9 mouse cellular contexts compared by ENCODE assay signal in genomic region chr10:81190236-81190911, GRCm38 (mm10). TPM values are rescaled to one million over a fixed set of nuclear protein-coding genes. Genes with fewer than 3 reads are reported as not detected.
DNase-seq lines count a peak whose midpoint lies in the region; ATAC-seq and TF ChIP-seq lines count a peak whose summit lies in the region.
"Had no signal": no experiment of that assay in that cellular context is flagged by ENCODE, and none has a peak within 500 bp of the region (broad histone marks: within the 10 kb centered on the region; RNA-seq: fewer than 3 reads in every experiment).

No protein-coding gene starts in this region.

- 70% methylated on average over 31 of the region's 31 CpGs for WGBS in kidney, adult 2 months
- 69% methylated on average over 31 of the region's 31 CpGs for WGBS in kidney, embryonic 15.5 days
- WGBS in embryonic facial prominence, embryonic 11.5 days, result 69% methylated on average over 31 of the region's 31 CpGs
- WGBS in macrophage (ENCODE audit: missing documents), result 81% methylated on average over 31 of the region's 31 CpGs

- no peak for TF ChIP-seq POLR2A in kidney, adult 2 months (IDR thresholded peaks at IDR 0.05; ENCODE audit: low read depth, low read length)
- no peak for TF ChIP-seq POLR2A in MEL (IDR thresholded peaks at IDR 0.05; ENCODE audit: control insufficient read depth in 1 of 2, insufficient read depth in 1 of 2, low read depth in 1 of 2, low read length in 2 of 2, poor library complexity in 1 of 2)

- no peak overlapping the region for H3K4me3 ChIP-seq in kidney, adult 2 months (ENCODE audit: insufficient read depth, low read depth, low read length)
- no peak overlapping the region for H3K4me3 ChIP-seq in kidney, embryonic 15.5 days (replicated peaks)
- H3K4me3 ChIP-seq in MEL (ENCODE audit: control insufficient read depth in 1 of 2, insufficient read depth in 1 of 2, low read depth in 2 of 2, low read length in 2 of 2), result no peak overlapping the region
- H3K4me3 ChIP-seq in embryonic facial prominence, embryonic 11.5 days (ENCODE audit: low read depth, low read length), result no peak overlapping the region
- no peak overlapping the region for H3K4me3 ChIP-seq in macrophage (ENCODE audit: inconsistent target)
- H3K4me3 ChIP-seq: embryonic facial prominence, embryonic 12.5 days had no signal

- H3K36me3 ChIP-seq in kidney, adult 2 months (ENCODE audit: control insufficient read depth, insufficient read depth, low read length), result no peaks in the 10 kb centered on the region
- H3K36me3 ChIP-seq in kidney, embryonic 15.5 days, result peaks cover 48% of the 10 kb centered on the region
- H3K36me3 ChIP-seq in MEL (ENCODE audit: control insufficient read depth in 1 of 2, insufficient read depth in 2 of 2, low read length in 2 of 2) (no peaks in the 10 kb centered on the region), macrophage (ENCODE audit: inconsistent target) (peaks cover 22% of the 10 kb centered on the region; the same call in 1 of the 2 replicates)
- 0 out of 2 replicates have a peak, but pooled peaks cover 3% of the 10 kb centered on the region for H3K36me3 ChIP-seq in embryonic facial prominence, embryonic 11.5 days (replicated peaks; ENCODE audit: control insufficient read depth, insufficient read depth, low read depth, low read length)

- H3K27me3 ChIP-seq in kidney, adult 2 months (replicated peaks; ENCODE audit: control insufficient read depth, insufficient read depth, low read length), result no peaks in the 10 kb centered on the region
- peaks cover 23% of the 10 kb centered on the region for H3K27me3 ChIP-seq in kidney, embryonic 15.5 days
- H3K27me3 ChIP-seq in MEL (ENCODE audit: control insufficient read depth in 1 of 2, insufficient read depth in 2 of 2, low read length in 2 of 2), result no peaks in the 10 kb centered on the region
- peaks cover 13% of the 10 kb centered on the region for H3K27me3 ChIP-seq in embryonic facial prominence, embryonic 11.5 days (ENCODE audit: control insufficient read depth, insufficient read depth, low read length)

- H3K79me2 ChIP-seq in MEL (ENCODE audit: control insufficient read depth, insufficient read depth, low read length, poor library complexity), result peaks cover 3% of the 10 kb centered on the region; the same call in 1 of the 2 replicates
- H3K79me2 ChIP-seq in macrophage (ENCODE audit: inconsistent target), result peaks cover 22% of the 10 kb centered on the region; the same call in 1 of the 2 replicates

- no peak for ATAC-seq in kidney, embryonic 15.5 days (replicated peaks; ENCODE audit: low FRiP score)
- ATAC-seq in embryonic facial prominence, embryonic 11.5 days (replicated peaks; ENCODE audit: insufficient number of reproducible peaks, low FRiP score, low TSS enrichment, low read depth), result no peak

- H3K4me2 ChIP-seq in kidney, embryonic 15.5 days, result no peak overlapping the region
- H3K4me2 ChIP-seq in embryonic facial prominence, embryonic 11.5 days (ENCODE audit: low read depth, low read length), result no peak overlapping the region
- H3K4me2 ChIP-seq: embryonic facial prominence, embryonic 12.5 days had no signal

- H3K27ac ChIP-seq in kidney, adult 2 months (ENCODE audit: insufficient read depth, low read depth, low read length), result no peak overlapping the region
- H3K27ac ChIP-seq in kidney, embryonic 15.5 days, result no peak overlapping the region; the same call in 1 of the 2 replicates
- no peak overlapping the region for H3K27ac ChIP-seq in MEL (ENCODE audit: control insufficient read depth, low read depth, low read length)
- no peak overlapping the region for H3K27ac ChIP-seq in embryonic facial prominence, embryonic 11.5 days (replicated peaks; ENCODE audit: low read depth, low read length)
- H3K27ac ChIP-seq in macrophage, result peak overlapping the region; percentile 63
- H3K27ac ChIP-seq: embryonic facial prominence, embryonic 12.5 days had no signal

- no peak for TF ChIP-seq RAD21 in MEL (IDR thresholded peaks at IDR 0.05; ENCODE audit: low read depth, low read length)

- no peak for TF ChIP-seq EP300 in MEL (IDR thresholded peaks at IDR 0.05; ENCODE audit: low read depth in 1 of 2, low read length in 2 of 2)

- peaks cover 3% of the 10 kb centered on the region; the same call in 1 of the 2 replicates for H3K4me1 ChIP-seq in kidney, adult 2 months (ENCODE audit: control insufficient read depth, insufficient read depth, low read length)
- peaks cover 38% of the 10 kb centered on the region for H3K4me1 ChIP-seq in kidney, embryonic 15.5 days
- peaks cover 0 to 14% of the 10 kb centered on the region in 2 experiments; a peak in 2 of 4 replicates for H3K4me1 ChIP-seq in MEL (ENCODE audit: control insufficient read depth in 1 of 2, insufficient read depth in 2 of 2, low read length in 2 of 2)
- peaks cover 6% of the 10 kb centered on the region for H3K4me1 ChIP-seq in embryonic facial prominence, embryonic 11.5 days (ENCODE audit: control insufficient read depth, insufficient read depth, low read length)

- no peak overlapping the region for H3K9ac ChIP-seq in kidney, embryonic 15.5 days
- no peak overlapping the region for H3K9ac ChIP-seq in MEL (ENCODE audit: control insufficient read depth, low read depth, low read length, poor library complexity, severe bottlenecking)
- H3K9ac ChIP-seq in embryonic facial prominence, embryonic 11.5 days (replicated peaks; ENCODE audit: low read length), result no peak overlapping the region
- H3K9ac ChIP-seq: embryonic facial prominence, embryonic 12.5 days had no signal

- no peak for DNase-seq in kidney, adult 2 months
- peak; percentile 62 for DNase-seq in MEL (ENCODE audit: low read depth, low spot score)
- DNase-seq in embryonic facial prominence, embryonic 11.5 days (ENCODE audit: low spot score), result peak; percentile 36
- no peak for DNase-seq in left cerebral cortex, postnatal 14 days (ENCODE audit: low spot score in 2 of 2)
- DNase-seq in ovary, postnatal 10 days (ENCODE audit: low spot score), result no peak

- H3K9me3 ChIP-seq in kidney, embryonic 15.5 days (replicated peaks), result no peaks in the 10 kb centered on the region
- H3K9me3 ChIP-seq in MEL (replicated peaks; ENCODE audit: insufficient read depth, low read length), result no peaks in the 10 kb centered on the region
- H3K9me3 ChIP-seq in embryonic facial prominence, embryonic 11.5 days (replicated peaks; ENCODE audit: control insufficient read depth, low read length), result no peaks in the 10 kb centered on the region
- H3K9me3 ChIP-seq: embryonic facial prominence, embryonic 12.5 days had no signal

- intact Hi-C loops in left cerebral cortex, postnatal 14 days (cut with DNase I), result loop anchor here (10.0 kb wide), 1 partner anchor 254 kb away; no protein-coding TSS in a partner anchor

- peak; percentile 41; the same call in 1 of the 2 replicates for TF ChIP-seq CTCF in kidney, adult 2 months (conservative IDR thresholded peaks at IDR 0.05; ENCODE audit: insufficient read depth, insufficient read length, low read depth, low read length)
- TF ChIP-seq CTCF in MEL (IDR thresholded peaks at IDR 0.05 in 2 of 3, conservative IDR thresholded peaks at IDR 0.05 in 1 of 3; ENCODE audit: control insufficient read depth in 1 of 3, insufficient read depth in 1 of 3, low read depth in 2 of 3, low read length in 3 of 3, poor library complexity in 1 of 3, severe bottlenecking in 1 of 3), result peak; percentile 40 to 78 (median 65); a peak in 5 of 6 replicates

RNA-seq across cellular contexts. Expression of gene 4930442H23Rik, which starts 6.7 kb away (rescaled TPM):
- not detected in 2 replicates for polyA plus RNA-seq in kidney, adult 2 months (2012; rRNA removed)
- not detected in 2 replicates for polyA plus RNA-seq in kidney, embryonic 15.5 days (2015; fragmentation: Nextera tagmentation; extraction: Ambion mirVana)
- 0.13 and 0.31 TPM in 2 replicates for total RNA-seq in MEL (2012; rRNA removed)
- under 1 TPM in 1 of 2 experiments, not detected in 1; 0.42 TPM for polyA plus RNA-seq in MEL (2012; ENCODE audit: insufficient read depth in 1 of 2, insufficient read length in 2 of 2, low read depth in 1 of 2, low replicate concordance in 2 of 2, missing spikeins in 1 of 2)
- not detected in 2 replicates for polyA plus RNA-seq in embryonic facial prominence, embryonic 11.5 days (2014; fragmentation: Nextera tagmentation; extraction: Ambion mirVana)
- total RNA-seq in macrophage (2018; cell fraction: chromatin; rRNA removed), result not detected
- not detected for total RNA-seq in macrophage (2018; cell fraction: cytosol; rRNA removed)
- not detected for total RNA-seq in macrophage (2018; cell fraction: nucleus; rRNA removed)
- not detected in 3 replicates for polyA plus RNA-seq in macrophage (2018)
- total RNA-seq in left cerebral cortex, postnatal 14 days (2021), result not detected
- polyA plus RNA-seq: embryonic facial prominence, embryonic 12.5 days; limb, embryonic 14.5 days had no signal

RNA-seq across cellular contexts. Expression of gene Dapk3, which starts 7.6 kb away (rescaled TPM):
- polyA plus RNA-seq in kidney, adult 2 months (2012; rRNA removed), result 52.9 and 54.0 TPM in 2 replicates
- 41.0 and 47.9 TPM in 2 replicates for polyA plus RNA-seq in kidney, embryonic 15.5 days (2015; fragmentation: Nextera tagmentation; extraction: Ambion mirVana)
- 42.3 and 49.2 TPM in 2 replicates for total RNA-seq in MEL (2012; rRNA removed)
- polyA plus RNA-seq in MEL (2012; ENCODE audit: insufficient read depth in 1 of 2, insufficient read length in 2 of 2, low read depth in 1 of 2, low replicate concordance in 2 of 2, missing spikeins in 1 of 2) (10 to 100 TPM in 1 of 2 experiments, not detected in 1; 79.1 TPM), macrophage (2018) (41.2 to 57.0 TPM (median 43.5 TPM) in 3 replicates)
- 47.4 and 49.4 TPM in 2 replicates for polyA plus RNA-seq in embryonic facial prominence, embryonic 11.5 days (2014; fragmentation: Nextera tagmentation; extraction: Ambion mirVana)
- 10 to 100 TPM; 33.3 to 98.4 (median 63.9) TPM for total RNA-seq in macrophage (2018; cell fraction: chromatin; rRNA removed)
- total RNA-seq in macrophage (2018; cell fraction: cytosol; rRNA removed), result 10 to 100 TPM; 23.9 to 52.8 (median 37.5) TPM
- total RNA-seq in macrophage (2018; cell fraction: nucleus; rRNA removed), result 10 to 100 TPM; 25.6 to 59.4 (median 45.8) TPM
- 10 to 100 TPM; 72.2 to 73.3 TPM for total RNA-seq in left cerebral cortex, postnatal 14 days (2021)

RNA-seq across cellular contexts. Expression of gene Nmrk2, which starts 11.5 kb away (rescaled TPM):
- 0.97 TPM in 1 of 2 replicates, not detected in the other for polyA plus RNA-seq in kidney, adult 2 months (2012; rRNA removed)
- 0.18 TPM in 1 of 2 replicates, not detected in the other for polyA plus RNA-seq in kidney, embryonic 15.5 days (2015; fragmentation: Nextera tagmentation; extraction: Ambion mirVana)
- total RNA-seq in MEL (2012; rRNA removed), result not detected in 2 replicates
- polyA plus RNA-seq in MEL (2012; ENCODE audit: insufficient read depth in 1 of 2, insufficient read length in 2 of 2, low read depth in 1 of 2, low replicate concordance in 2 of 2, missing spikeins in 1 of 2) (not detected), macrophage (2018) (not detected in 3 replicates)
- not detected in 2 replicates for polyA plus RNA-seq in embryonic facial prominence, embryonic 11.5 days (2014; fragmentation: Nextera tagmentation; extraction: Ambion mirVana)
- not detected for total RNA-seq in macrophage (2018; cell fraction: chromatin; rRNA removed)
- total RNA-seq in macrophage (2018; cell fraction: cytosol; rRNA removed), result not detected
- total RNA-seq in macrophage (2018; cell fraction: nucleus; rRNA removed), result not detected
- under 1 TPM in 1 of 2 experiments, not detected in 1; 0.17 TPM for total RNA-seq in left cerebral cortex, postnatal 14 days (2021)

RNA-seq across cellular contexts. Expression of gene Eef2, which starts 13.9 kb away (rescaled TPM):
- polyA plus RNA-seq in kidney, adult 2 months (2012; rRNA removed), result 1,330 and 1,454 TPM in 2 replicates
- polyA plus RNA-seq in kidney, embryonic 15.5 days (2015; fragmentation: Nextera tagmentation; extraction: Ambion mirVana), result 563 and 597 TPM in 2 replicates
- 2,850 and 2,863 TPM in 2 replicates for total RNA-seq in MEL (2012; rRNA removed)
- polyA plus RNA-seq in MEL (2012; ENCODE audit: insufficient read depth in 1 of 2, insufficient read length in 2 of 2, low read depth in 1 of 2, low replicate concordance in 2 of 2, missing spikeins in 1 of 2) (1,000 to 10,000 TPM; 3,442 to 4,586 TPM), macrophage (2018) (749 to 1,081 TPM (median 1,012 TPM) in 3 replicates)
- 417 and 424 TPM in 2 replicates for polyA plus RNA-seq in embryonic facial prominence, embryonic 11.5 days (2014; fragmentation: Nextera tagmentation; extraction: Ambion mirVana)
- total RNA-seq in macrophage (2018; cell fraction: chromatin; rRNA removed), result 100 to 1,000 TPM; 161 to 373 (median 228) TPM
- 1,000 to 10,000 TPM in 11 of 26 experiments, 100 to 1,000 TPM in 15; 644 to 1,256 (median 896) TPM for total RNA-seq in macrophage (2018; cell fraction: cytosol; rRNA removed)
- total RNA-seq in macrophage (2018; cell fraction: nucleus; rRNA removed), result 100 to 1,000 TPM; 248 to 505 (median 331) TPM
- 100 to 1,000 TPM; 936 to 941 TPM for total RNA-seq in left cerebral cortex, postnatal 14 days (2021)

RNA-seq across cellular contexts. Expression of gene Pias4, which starts 22.7 kb away (rescaled TPM):
- polyA plus RNA-seq in kidney, adult 2 months (2012; rRNA removed), result 34.6 and 36.8 TPM in 2 replicates
- polyA plus RNA-seq in kidney, embryonic 15.5 days (2015; fragmentation: Nextera tagmentation; extraction: Ambion mirVana), result 48.6 and 51.2 TPM in 2 replicates
- total RNA-seq in MEL (2012; rRNA removed), result 19.5 and 21.0 TPM in 2 replicates
- polyA plus RNA-seq in MEL (2012; ENCODE audit: insufficient read depth in 1 of 2, insufficient read length in 2 of 2, low read depth in 1 of 2, low replicate concordance in 2 of 2, missing spikeins in 1 of 2) (10 to 100 TPM in 1 of 2 experiments, not detected in 1; 40.4 TPM), macrophage (2018) (19.6 to 22.5 TPM (median 21.5 TPM) in 3 replicates)
- polyA plus RNA-seq in embryonic facial prominence, embryonic 11.5 days (2014; fragmentation: Nextera tagmentation; extraction: Ambion mirVana), result 36.1 and 46.5 TPM in 2 replicates
- 100 to 1,000 TPM in 1 of 26 experiments, 10 to 100 TPM in 25; 30.3 to 113 (median 63.8) TPM for total RNA-seq in macrophage (2018; cell fraction: chromatin; rRNA removed)
- total RNA-seq in macrophage (2018; cell fraction: cytosol; rRNA removed), result 10 to 100 TPM; 18.8 to 27.9 (median 23.9) TPM
- 10 to 100 TPM; 29.0 to 59.1 (median 42.5) TPM for total RNA-seq in macrophage (2018; cell fraction: nucleus; rRNA removed)
- 10 to 100 TPM; 23.7 to 29.9 TPM for total RNA-seq in left cerebral cortex, postnatal 14 days (2021)

Comparison
In these comparisons a context has a peak if more than half of its experiments do, and no peak if none do; other contexts are left out.
1. DNase-seq: peak in MEL (single experiment) and embryonic facial prominence, embryonic 11.5 days (single experiment); none in kidney, adult 2 months (single experiment), left cerebral cortex, postnatal 14 days (0 of 2) and ovary, postnatal 10 days (single experiment).